Mouse (Mus musculus) ES-Bruce4 (cell line): Measurements from ENCODE around the gene Slc9a8. TPM values are rescaled to one million over a fixed set of nuclear protein-coding genes. Genes with fewer than 3 reads are reported as not detected.

ENCODE experiments used
- H3K27ac ChIP-seq: 2 replicates; pipeline ENCODE4 v1.5.1; 2012; ENCODE audit warnings: low read length, inconsistent platforms; ENCODE audit not compliant: insufficient read depth
- H3K27me3 ChIP-seq: 2 replicates; pipeline ENCODE4 v1.6.1; 2012; ENCODE audit warnings: mild to moderate bottlenecking, low read length, inconsistent platforms; ENCODE audit not compliant: control insufficient read depth, poor library complexity, insufficient read depth, severe bottlenecking
- H3K36me3 ChIP-seq: 2 replicates; pipeline ENCODE4 v1.6.1; 2012; ENCODE audit warnings: inconsistent platforms, mild to moderate bottlenecking, low read length, moderate library complexity; ENCODE audit not compliant: control insufficient read depth, poor library complexity, insufficient read depth, severe bottlenecking
- H3K4me1 ChIP-seq: one replicate; pipeline ENCODE4 v1.8.1; 2011; ENCODE audit warnings: low read length; ENCODE audit not compliant: control insufficient read depth, insufficient read depth
- H3K4me3 ChIP-seq: 2 replicates; pipeline ENCODE4 v1.5.1; 2011; ENCODE audit warnings: low read depth, mild to moderate bottlenecking, low read length
- H3K9ac ChIP-seq: 2 replicates; pipeline ENCODE4 v1.6.1; 2012; ENCODE audit warnings: low read depth, mild to moderate bottlenecking, inconsistent platforms; ENCODE audit not compliant: poor library complexity, severe bottlenecking
- H3K9me3 ChIP-seq: replicated peaks from 2 replicates; pipeline ENCODE4 v1.6.1; 2012; ENCODE audit warnings: mild to moderate bottlenecking, low read length, inconsistent platforms; ENCODE audit not compliant: control insufficient read depth, poor library complexity, insufficient read depth, severe bottlenecking
- CTCF ChIP-seq: IDR thresholded peaks from one replicate; pipeline ENCODE4 v1.8.1; 2011; ENCODE audit warnings: low read depth, low read length
- EP300 ChIP-seq: IDR thresholded peaks from 2 replicates; pipeline ENCODE4 v1.6.1; 2011; ENCODE audit warnings: low read depth, low read length; ENCODE audit not compliant: insufficient read depth
- POLR2A ChIP-seq: IDR thresholded peaks from one replicate; pipeline ENCODE4 v1.8.1; 2011; ENCODE audit warnings: low read length; ENCODE audit not compliant: insufficient read depth
- polyA plus RNA-seq: library from polyadenylated mRNA; stranded (reverse); fragments of >200 nt; gene quantifications from 2 replicates; pipeline ENCODE4 v1.2.4, GENCODE M21; 2011; ENCODE audit warnings: low read depth; ENCODE audit not compliant: missing spikeins, insufficient read depth, insufficient read length

Slc9a8 gene
- polyA plus RNA-seq, 1 experiment: 49.1 TPM

GRCm38 (mm10) chr2:167424516-167424915, 3.0 kb downstream of the Slc9a8 start:
- TF ChIP-seq CTCF (no peak), POLR2A (no peak), EP300 (no peak)
- Histone ChIP-seq H3K4me1 (peaks cover 3% of the 10 kb centered on the region), H3K27me3 (no peaks in the 10 kb centered on the region), H3K9ac (no peak overlapping the region), H3K9me3 (no peaks in the 10 kb centered on the region), H3K36me3 (peaks cover 40% of the 10 kb centered on the region), H3K4me3 (no peak overlapping the region), H3K27ac (peak overlapping the region; percentile 96)

- Histone ChIP-seq H3K27me3 (no peaks in the 10 kb centered on the region), H3K9ac (no peak overlapping the region), H3K27ac (no peak overlapping the region), H3K4me3 (no peak overlapping the region), H3K4me1 (peaks cover 3% of the 10 kb centered on the region), H3K9me3 (no peaks in the 10 kb centered on the region), H3K36me3 (peaks cover 40% of the 10 kb centered on the region)
- TF ChIP-seq POLR2A: no peak
- no peak for TF ChIP-seq CTCF
- TF ChIP-seq EP300: no peak
These were observed 3.9 kb downstream of the Slc9a8 start for GRCm38 (mm10) chr2:167425407-167425806.

GRCm38 (mm10) chr2:167429596-167429995, 8.1 kb downstream of the Slc9a8 start:
- Histone ChIP-seq H3K9me3 (no peaks in the 10 kb centered on the region), H3K36me3 (peaks cover 56% of the 10 kb centered on the region), H3K27me3 (no peaks in the 10 kb centered on the region), H3K4me3 (no peak overlapping the region), H3K9ac (no peak overlapping the region), H3K4me1 (peaks cover 3% of the 10 kb centered on the region), H3K27ac (peak overlapping the region; percentile 57)
- TF ChIP-seq EP300: no peak
- no peak for TF ChIP-seq CTCF
- no peak for TF ChIP-seq POLR2A

GRCm38 (mm10) chr2:167430737-167431417, 9.4 kb downstream of the Slc9a8 start:
- Histone ChIP-seq H3K9me3 (no peaks in the 10 kb centered on the region), H3K4me1 (peaks cover 3% of the 10 kb centered on the region), H3K27ac (peak overlapping the region; percentile 37), H3K4me3 (no peak overlapping the region), H3K27me3 (no peaks in the 10 kb centered on the region), H3K36me3 (peaks cover 54% of the 10 kb centered on the region), H3K9ac (no peak overlapping the region)
- TF ChIP-seq POLR2A (no peak), EP300 (no peak), CTCF (no peak)

- H3K9me3 ChIP-seq: no peaks in the 10 kb centered on the region
- TF ChIP-seq EP300 (0 out of 2 replicates have a peak, but pooled peaks have one; percentile 6), CTCF (no peak)
- no peak overlapping the region for H3K9ac ChIP-seq
- no peak overlapping the region for H3K4me3 ChIP-seq
- peaks cover 48% of the 10 kb centered on the region for H3K36me3 ChIP-seq
- H3K27me3 ChIP-seq: no peaks in the 10 kb centered on the region
- 0 out of 2 replicates have a peak overlapping the region, but pooled peaks have one; percentile 4 for H3K27ac ChIP-seq
- peaks cover 3% of the 10 kb centered on the region for H3K4me1 ChIP-seq
These were observed 9.9 kb downstream of the Slc9a8 start for GRCm38 (mm10) chr2:167431418-167431776.

GRCm38 (mm10) chr2:167434570-167434969, 13.1 kb downstream of the Slc9a8 start:
- Histone ChIP-seq H3K4me3 (no peak overlapping the region), H3K9me3 (no peaks in the 10 kb centered on the region), H3K36me3 (peaks cover 37% of the 10 kb centered on the region), H3K9ac (no peak overlapping the region), H3K27ac (no peak overlapping the region), H3K4me1 (no peaks in the 10 kb centered on the region), H3K27me3 (no peaks in the 10 kb centered on the region)
- no peak for TF ChIP-seq CTCF
- TF ChIP-seq EP300: no peak
- TF ChIP-seq POLR2A: no peak
